Mouse (Mus musculus) stomach, postnatal 0 days (tissue): ENCODE measurements around the gene Coro2a. TPM values are rescaled to one million over a fixed set of nuclear protein-coding genes. Genes with fewer than 3 reads are reported as not detected.

Experiments
- ATAC-seq: fragments of 200-750 bp; cut with Nextera tagmentation; 2 replicates; pipeline ENCODE4 v1.8.0; 2017; ENCODE audit not compliant: low FRiP score, low TSS enrichment
- DNase-seq: peaks from one replicate; pipeline ENCODE4 v3.0.0-alpha.2; 2016; ENCODE audit warnings: low spot score
- H3K27ac ChIP-seq: fragments of 300-500 bp; sonication (generic); replicated peaks from 2 replicates; pipeline ENCODE4 v1.5.1; 2014; ENCODE audit warnings: mild to moderate bottlenecking, control low read depth
- H3K27me3 ChIP-seq: fragments of 300-500 bp; sonication (generic); 2 replicates; pipeline ENCODE4 v1.6.1; 2014; ENCODE audit warnings: low read length; ENCODE audit not compliant: control insufficient read depth, insufficient read depth
- H3K36me3 ChIP-seq: fragments of 300-500 bp; sonication (generic); 2 replicates; pipeline ENCODE4 v1.6.1; 2014; ENCODE audit warnings: low read length, mixed read lengths; ENCODE audit not compliant: control insufficient read depth, insufficient read depth
- H3K4me1 ChIP-seq: fragments of 300-500 bp; sonication (generic); replicated peaks from 2 replicates; pipeline ENCODE4 v1.6.1; 2014; ENCODE audit warnings: antibody characterized with exemption; ENCODE audit not compliant: control insufficient read depth, insufficient read depth
- H3K4me2 ChIP-seq: fragments of 300-500 bp; sonication (generic); replicated peaks from 2 replicates; pipeline ENCODE4 v1.6.1; 2014; ENCODE audit warnings: low read depth, mild to moderate bottlenecking, control low read depth, moderate library complexity
- H3K4me3 ChIP-seq: fragments of 300-500 bp; sonication (generic); 2 replicates; pipeline ENCODE4 v1.5.1; 2014; ENCODE audit warnings: low read depth, low read length, control low read depth
- H3K9ac ChIP-seq: fragments of 300-500 bp; sonication (generic); 2 replicates; pipeline ENCODE4 v1.6.1; 2014; ENCODE audit warnings: mild to moderate bottlenecking, low read length, control low read depth, mixed read lengths
- H3K9me3 ChIP-seq: fragments of 300-500 bp; sonication (generic); 2 replicates; pipeline ENCODE4 v1.6.1; 2016; ENCODE audit warnings: low read length; ENCODE audit not compliant: control insufficient read depth
- CTCF ChIP-seq: IDR thresholded peaks from 2 replicates; pipeline ENCODE4 v1.5.1; 2016; ENCODE audit warnings: antibody characterized with exemption, low read depth, mild to moderate bottlenecking, moderate library complexity
- EP300 ChIP-seq: optimal IDR thresholded peaks from 2 replicates; pipeline ENCODE3; 2016; ENCODE audit warnings: antibody characterized with exemption
- WGBS: fragments of 180-500 bp; shearing (Covaris S2); extraction: QIAGEN DNeasy Blood & Tissue Kit; methylation state at CpG from one replicate; pipeline ENCODE4 v1.1.7; 2014; 5-methylcytosine and 5-hydroxymethylcytosine counted together
- polyA plus RNA-seq: library from polyadenylated mRNA; unstranded; fragments of >200 nt; fragmentation: Nextera tagmentation; extraction: Ambion mirVana; gene quantifications from 2 replicates; pipeline ENCODE4 v1.2.1, GENCODE M21; 2015

Coro2a gene
- polyA plus RNA-seq, 1 experiment from 2014 or later, result 17.2 TPM

DNA sequence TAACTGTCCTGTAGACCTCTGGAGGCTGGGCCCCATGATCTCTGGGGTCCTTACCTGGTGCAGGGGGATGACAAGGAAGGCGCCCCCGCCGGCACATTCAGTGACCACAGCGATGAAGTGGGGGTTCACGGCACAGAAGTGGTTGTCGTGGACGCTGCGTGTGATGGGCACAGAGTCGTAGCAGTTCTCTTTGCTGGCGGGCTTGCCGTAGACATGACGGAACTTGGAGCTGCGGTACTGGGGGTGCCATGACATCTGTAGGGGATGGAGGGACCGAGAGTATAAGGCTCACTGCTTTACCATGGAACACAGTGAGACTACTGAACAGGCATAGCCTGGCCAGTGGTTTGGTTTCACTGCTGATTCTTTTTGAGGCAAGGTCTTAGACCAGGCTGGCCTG is 39.2 kb downstream of the Coro2a start:
- Histone ChIP-seq H3K4me2 (no peak overlapping the region), H3K27me3 (no peaks in the 10 kb centered on the region), H3K36me3 (no peaks in the 10 kb centered on the region), H3K4me3 (no peak overlapping the region), H3K9me3 (no peaks in the 10 kb centered on the region), H3K9ac (no peak overlapping the region), H3K4me1 (no peaks in the 10 kb centered on the region), H3K27ac (no peak overlapping the region)
- TF ChIP-seq EP300, result no peak
- TF ChIP-seq CTCF, result no peak
- no peak for ATAC-seq
- no peak for DNase-seq
- WGBS, result 96% methylated on average over 14 of the region's 14 CpGs

DNA sequence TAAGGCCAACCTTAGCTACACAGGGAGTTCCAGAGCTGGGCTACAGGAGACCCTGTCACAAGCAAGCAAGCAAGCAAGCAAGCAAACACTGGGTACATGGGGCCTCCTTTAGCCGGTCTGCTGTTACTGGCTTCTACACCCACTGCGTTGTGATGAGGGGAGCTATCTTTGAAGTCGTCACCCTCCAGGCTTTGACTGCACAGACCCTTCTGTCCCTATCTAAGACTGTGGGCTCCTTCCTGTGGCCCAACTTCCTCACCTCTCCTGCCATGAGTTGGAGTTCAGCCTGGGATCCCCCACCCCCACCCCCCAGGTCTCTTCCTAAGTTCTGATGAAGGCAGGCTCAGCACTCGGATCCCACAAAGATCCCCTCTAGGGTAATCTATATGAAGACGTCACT is 40.0 kb downstream of the Coro2a start:
- DNase-seq, result no peak

DNA sequence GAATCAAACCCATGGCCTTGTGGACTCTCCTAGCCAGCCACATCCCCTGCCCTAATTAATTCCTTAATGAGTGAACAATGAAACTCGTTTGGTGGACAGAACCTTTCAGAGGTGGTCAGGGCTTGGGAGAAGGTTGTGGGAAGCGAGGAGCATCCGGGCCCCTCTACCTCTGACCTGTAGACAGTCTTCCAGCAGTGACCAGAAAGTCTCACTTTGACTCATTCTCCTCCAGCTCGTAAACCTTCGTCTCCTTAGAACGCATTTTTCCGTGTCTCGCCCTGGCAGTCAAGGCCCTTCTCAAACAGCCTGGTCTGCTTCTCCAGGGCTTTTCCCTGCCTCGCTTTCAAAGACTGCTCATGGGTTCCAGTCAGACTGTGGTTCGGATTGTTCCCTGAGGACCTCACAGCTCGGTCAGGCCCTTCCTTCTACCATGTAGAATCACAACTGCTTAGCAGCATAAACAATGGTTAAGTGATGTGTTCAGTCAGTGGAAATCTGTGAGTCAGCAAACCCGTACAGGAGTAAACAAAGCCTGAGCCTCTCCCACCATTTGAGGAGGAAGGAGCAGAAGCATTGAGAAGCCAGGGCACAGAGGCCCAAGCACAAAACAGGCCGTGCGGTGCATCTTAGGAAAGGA is 41.8 kb downstream of the Coro2a start:
- Histone ChIP-seq H3K4me1 (no peaks in the 10 kb centered on the region), H3K9me3 (no peaks in the 10 kb centered on the region), H3K9ac (no peak overlapping the region), H3K4me2 (no peak overlapping the region), H3K36me3 (no peaks in the 10 kb centered on the region), H3K27ac (peak overlapping the region; percentile 84), H3K27me3 (no peaks in the 10 kb centered on the region), H3K4me3 (no peak overlapping the region)
- 54% methylated on average over 14 of the region's 14 CpGs for WGBS
- TF ChIP-seq CTCF (no peak), EP300 (no peak)
- ATAC-seq (peak; percentile 71), DNase-seq (peak; percentile 50)

More for the DNA sequence above, 40.0 kb downstream of the Coro2a start:
- no peak overlapping the region for H3K9ac ChIP-seq
- H3K36me3 ChIP-seq, result no peaks in the 10 kb centered on the region
- TF ChIP-seq CTCF, result no peak
- no peak for TF ChIP-seq EP300
- H3K4me1 ChIP-seq, result no peaks in the 10 kb centered on the region
- no peak overlapping the region; the same call in 1 of the 2 replicates for H3K27ac ChIP-seq
- ATAC-seq, result no peak
- H3K9me3 ChIP-seq, result no peaks in the 10 kb centered on the region
- no peak overlapping the region for H3K4me2 ChIP-seq
- WGBS, result 85% methylated on average over 5 of the region's 5 CpGs
- H3K27me3 ChIP-seq, result no peaks in the 10 kb centered on the region
- H3K4me3 ChIP-seq, result no peak overlapping the region

DNA sequence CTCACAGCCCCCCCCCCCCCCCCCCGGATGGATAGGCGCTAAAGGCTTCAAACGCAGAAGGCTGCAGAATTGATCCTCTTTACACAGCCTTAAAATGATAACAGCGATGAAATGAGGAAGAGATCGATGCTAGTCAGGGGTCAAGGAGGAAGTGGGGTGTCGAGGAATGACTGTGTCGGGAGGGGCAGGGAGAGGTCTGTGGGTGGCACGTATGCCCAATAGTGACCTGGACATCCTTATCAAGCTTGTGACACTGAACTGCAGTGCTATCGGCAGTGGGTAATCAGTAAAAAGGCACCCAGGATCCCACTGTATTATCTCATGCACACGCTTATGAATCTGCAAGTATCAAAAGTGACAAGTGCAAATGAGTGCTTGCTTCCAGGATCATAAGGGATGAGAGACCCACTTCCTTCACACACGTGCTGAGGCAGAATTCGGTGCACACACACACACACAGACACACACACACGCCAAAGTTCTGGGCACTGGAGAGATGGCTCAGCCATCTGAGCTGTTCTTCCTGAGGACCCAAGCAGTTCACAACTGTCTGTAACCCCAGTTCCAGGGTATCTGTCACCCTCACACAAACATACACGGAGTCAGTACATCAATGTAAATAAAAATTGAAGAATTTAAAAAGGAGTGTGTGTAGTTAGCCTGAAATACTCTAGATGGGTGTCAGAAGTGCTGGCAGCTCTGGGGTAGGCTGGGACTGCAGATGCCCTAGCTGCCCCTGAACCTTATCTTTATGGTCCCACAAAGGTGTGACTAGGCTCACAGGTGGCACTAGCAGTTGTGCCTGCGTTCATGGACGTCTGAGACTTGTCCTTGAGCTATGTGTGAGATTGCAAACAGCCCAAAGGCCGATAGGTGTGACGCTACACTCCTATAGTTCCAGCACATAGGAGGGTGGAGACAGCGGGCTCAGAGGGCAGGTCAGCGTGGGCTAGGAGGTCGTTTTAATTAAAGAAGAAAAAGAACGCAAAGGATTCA is 43.0 kb downstream of the Coro2a start:
- Histone ChIP-seq H3K9me3 (no peaks in the 10 kb centered on the region), H3K4me3 (no peak overlapping the region), H3K36me3 (no peaks in the 10 kb centered on the region), H3K27me3 (no peaks in the 10 kb centered on the region), H3K4me2 (no peak overlapping the region), H3K27ac (peak overlapping the region; percentile 84), H3K9ac (no peak overlapping the region), H3K4me1 (0 out of 2 replicates have a peak, but pooled peaks cover 2% of the 10 kb centered on the region)
- 55% methylated on average over 21 of the region's 22 CpGs for WGBS
- TF ChIP-seq EP300, result no peak
- no peak for TF ChIP-seq CTCF
- no peak; the same call in 1 of the 2 replicates for ATAC-seq
- DNase-seq, result no peak

DNA sequence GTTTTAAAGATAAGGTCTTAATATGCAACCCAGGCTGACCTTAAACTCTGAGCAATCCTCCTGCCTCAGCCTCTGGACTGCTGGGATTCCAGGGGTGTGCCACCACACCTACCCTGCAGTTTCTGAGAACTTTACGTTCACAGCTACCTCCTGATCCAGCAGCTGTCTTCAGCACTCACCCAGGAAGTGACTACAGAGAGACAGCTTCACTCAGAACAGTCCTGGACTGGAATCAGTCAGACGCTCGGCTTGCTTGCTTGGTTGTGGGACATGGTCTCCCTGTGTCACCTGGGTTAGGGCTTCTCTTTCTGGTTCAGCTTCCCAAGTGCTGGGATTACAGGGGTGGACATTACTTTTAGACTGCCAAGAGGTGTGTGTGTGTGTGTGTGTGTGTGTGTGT is 45.1 kb downstream of the Coro2a start:
- Histone ChIP-seq H3K9ac (no peak overlapping the region), H3K4me3 (no peak overlapping the region), H3K4me1 (0 out of 2 replicates have a peak, but pooled peaks cover 2% of the 10 kb centered on the region), H3K27me3 (no peaks in the 10 kb centered on the region), H3K4me2 (no peak overlapping the region), H3K36me3 (no peaks in the 10 kb centered on the region), H3K9me3 (no peaks in the 10 kb centered on the region), H3K27ac (no peak overlapping the region; the same call in 1 of the 2 replicates)
- TF ChIP-seq CTCF (no peak), EP300 (no peak)
- 82% methylated on average over 3 of the region's 3 CpGs for WGBS
- ATAC-seq (no peak), DNase-seq (no peak)
